Mouse (Mus musculus) ovary, postnatal 36 days (tissue): Measurements from ENCODE around the gene Stra8.
A peak's percentile ranks its signal among the peaks of the same experiment; 100 is the strongest.

Source experiments
- DNase-seq: peaks from one replicate; pipeline ENCODE4 v3.0.0; 2022; ENCODE audit warnings: low spot score, mixed read lengths

Gene Stra8

DNA sequence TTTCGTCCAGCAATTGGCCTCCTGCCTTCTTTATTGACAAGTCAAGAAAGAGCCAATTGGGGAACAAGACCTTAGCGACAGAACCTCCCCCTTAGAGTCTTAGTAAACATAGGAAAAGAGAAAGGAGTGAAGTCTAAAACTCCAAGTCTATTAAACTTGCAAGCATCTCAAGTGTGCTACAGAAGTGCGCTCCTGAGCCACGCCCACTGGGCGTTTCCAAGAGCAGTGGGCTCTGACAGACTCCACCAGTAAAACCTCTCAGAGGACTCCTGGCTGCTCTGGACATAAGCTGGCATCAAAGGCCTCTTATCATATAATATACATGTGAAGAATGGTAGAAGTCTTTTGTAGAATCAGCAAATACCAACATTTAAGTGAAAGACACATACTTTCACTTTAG is 16.5 kb upstream of the Stra8 start:
- no peak for DNase-seq

DNA sequence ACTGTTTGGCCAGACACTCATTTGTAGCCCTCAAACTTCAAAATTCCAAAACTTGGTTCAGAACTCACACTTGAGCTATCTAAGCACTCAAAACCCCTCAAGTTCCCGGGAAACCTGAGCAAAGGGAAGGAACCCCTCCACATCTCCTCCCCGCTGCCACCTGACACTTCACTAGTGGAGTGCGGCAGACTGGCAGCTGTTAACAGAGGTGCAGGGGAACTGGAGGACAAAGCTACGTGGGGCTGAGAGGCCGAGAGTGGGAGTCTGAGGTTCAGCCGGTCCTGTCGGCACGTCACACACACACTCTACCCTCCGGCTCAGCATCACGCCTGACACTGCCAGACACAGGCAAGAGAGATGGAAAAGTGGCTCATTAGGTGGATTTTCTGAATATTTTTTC is 16.1 kb upstream of the Stra8 start:
- DNase-seq: no peak

DNA sequence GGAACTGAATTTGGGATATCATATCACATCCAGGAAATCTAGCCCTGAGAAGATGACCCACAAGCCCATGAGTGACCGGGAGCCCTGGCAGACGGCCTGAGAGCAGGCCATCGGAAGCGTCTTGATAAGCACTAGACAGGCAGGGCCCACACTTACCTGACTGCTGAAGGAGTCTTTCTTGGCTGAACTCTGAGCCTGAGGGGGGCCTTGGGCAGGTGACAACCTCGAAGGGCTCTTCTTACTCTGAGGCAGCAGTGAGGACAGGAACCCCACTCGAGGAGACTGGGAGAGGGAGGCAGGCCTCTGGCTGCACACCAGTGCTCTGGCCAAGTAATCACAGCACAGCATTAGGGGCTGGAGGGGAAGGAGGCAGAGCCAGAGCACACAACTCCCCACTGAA is 15.6 kb upstream of the Stra8 start:
- DNase-seq: no peak

DNA sequence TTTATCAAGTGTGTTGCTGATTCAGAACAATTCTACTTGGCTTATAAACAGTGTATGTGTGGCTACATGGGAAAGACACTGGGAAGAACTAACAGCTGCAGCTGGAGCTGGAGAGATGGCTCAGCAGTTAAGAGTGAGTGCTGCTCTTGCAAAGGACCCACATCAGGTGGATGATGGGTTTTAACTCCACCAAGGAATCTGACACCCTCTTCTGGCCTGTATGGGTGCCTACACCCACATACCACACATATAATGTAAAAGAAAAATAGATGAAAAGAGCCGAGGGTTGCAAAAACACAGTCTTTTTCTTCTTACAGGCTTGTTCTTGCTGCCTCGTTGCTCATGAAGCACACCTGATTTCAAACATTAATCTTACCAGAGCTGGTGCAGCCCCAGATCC is 13.8 kb upstream of the Stra8 start:
- no peak for DNase-seq

DNA sequence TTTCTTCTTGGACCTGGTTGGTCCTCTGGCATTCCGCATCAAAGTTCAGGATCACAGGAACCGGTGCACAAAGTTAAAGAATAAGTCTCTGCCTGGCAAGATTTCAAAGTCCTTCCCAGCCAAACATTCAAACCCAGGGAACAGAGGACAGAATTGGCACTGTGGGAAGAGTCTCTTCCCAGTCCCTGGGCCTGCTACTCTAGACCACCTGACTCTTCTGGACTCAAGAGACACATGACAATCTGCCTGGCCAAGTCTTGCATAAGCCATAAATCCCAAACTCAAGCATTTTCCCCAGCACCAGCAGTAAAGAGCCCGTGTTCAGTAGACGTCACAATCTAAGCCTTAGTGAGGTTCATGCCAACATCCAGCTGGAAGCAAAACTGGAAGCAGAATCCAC is 13.3 kb upstream of the Stra8 start:
- DNase-seq: no peak

DNA sequence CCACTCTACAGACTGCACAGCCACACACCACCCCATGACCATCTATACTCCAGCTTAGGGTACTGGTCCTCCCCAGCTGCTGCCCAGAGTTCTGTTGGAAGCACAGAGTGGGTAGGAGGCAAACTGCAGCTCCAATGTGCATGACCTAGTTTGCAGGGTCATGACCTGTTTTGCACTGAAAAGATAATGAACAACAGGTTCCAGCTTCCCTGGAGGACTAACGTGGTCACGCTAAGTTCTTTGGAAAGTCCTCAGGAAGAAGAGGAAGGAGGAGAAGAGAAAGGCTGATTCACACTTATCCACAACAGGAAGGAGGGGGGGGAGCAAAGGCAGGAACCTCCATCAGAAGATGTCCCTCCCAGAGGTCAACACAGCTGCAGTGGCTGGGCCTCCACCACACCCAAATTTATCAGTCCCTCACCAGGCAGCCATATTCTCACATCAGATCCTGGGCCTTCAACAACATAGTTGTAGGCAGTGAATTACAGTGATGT is 12.8 kb upstream of the Stra8 start:
- no peak for DNase-seq

DNA sequence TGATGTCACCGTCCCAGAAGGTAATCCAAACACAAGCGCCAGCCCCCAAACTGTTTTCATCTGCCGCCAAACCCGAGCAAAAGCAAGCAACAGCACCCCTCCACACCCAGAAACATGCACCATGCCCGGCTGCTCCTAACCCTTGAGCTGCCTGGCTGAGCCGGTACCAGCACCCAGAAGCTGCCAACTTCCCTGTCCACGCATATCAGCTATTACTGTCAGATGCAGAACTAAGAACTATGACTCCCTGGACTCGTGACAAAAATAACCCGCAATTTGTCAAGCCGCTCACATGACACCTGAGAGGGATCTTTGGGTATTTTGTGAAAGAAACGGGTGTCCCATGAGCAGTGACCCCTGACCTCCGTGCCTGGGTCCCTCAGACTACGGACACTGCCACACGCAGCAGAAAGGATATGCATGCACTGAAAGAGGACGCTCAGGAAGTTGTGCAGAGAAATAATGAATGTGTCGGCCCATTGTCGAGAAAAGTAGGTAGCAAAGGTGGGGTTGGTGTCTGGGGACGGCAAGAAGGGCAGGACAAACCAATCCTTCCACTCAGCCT is 12.2 kb upstream of the Stra8 start:
- no peak for DNase-seq

DNA sequence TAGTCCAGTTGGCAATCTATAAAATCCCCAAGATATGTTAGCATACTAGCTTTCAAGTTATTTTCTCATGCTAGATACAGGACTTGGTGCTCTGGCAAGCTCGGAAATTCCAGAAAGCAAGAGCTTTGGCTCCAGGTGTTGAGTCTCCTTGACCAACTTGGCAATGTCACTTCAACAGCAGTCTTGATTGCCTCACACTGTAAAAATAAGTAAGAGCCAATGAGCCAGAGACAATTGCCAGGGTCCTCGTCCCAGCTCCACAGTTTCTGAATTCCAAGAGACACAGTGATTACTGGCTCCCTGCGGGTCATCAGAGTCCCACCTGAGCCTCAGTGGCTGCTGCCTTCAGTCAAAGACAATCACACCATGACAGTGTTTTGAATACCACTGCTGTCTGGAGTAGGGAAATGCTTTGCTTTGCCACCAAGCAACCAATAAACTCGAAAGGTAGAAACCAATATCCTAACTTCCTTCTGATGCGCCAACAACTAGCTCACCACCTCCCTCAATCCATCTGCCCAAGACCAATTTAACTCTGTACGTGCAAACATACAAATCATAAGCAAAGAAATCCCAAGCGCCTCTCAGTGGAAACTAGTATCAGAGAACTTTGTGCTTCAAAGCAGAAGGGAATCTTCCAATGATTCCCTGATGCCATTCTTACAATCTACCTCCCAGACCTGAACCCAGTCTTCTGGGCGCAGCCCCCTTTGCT is 10.2 kb upstream of the Stra8 start:
- no peak for DNase-seq

DNA sequence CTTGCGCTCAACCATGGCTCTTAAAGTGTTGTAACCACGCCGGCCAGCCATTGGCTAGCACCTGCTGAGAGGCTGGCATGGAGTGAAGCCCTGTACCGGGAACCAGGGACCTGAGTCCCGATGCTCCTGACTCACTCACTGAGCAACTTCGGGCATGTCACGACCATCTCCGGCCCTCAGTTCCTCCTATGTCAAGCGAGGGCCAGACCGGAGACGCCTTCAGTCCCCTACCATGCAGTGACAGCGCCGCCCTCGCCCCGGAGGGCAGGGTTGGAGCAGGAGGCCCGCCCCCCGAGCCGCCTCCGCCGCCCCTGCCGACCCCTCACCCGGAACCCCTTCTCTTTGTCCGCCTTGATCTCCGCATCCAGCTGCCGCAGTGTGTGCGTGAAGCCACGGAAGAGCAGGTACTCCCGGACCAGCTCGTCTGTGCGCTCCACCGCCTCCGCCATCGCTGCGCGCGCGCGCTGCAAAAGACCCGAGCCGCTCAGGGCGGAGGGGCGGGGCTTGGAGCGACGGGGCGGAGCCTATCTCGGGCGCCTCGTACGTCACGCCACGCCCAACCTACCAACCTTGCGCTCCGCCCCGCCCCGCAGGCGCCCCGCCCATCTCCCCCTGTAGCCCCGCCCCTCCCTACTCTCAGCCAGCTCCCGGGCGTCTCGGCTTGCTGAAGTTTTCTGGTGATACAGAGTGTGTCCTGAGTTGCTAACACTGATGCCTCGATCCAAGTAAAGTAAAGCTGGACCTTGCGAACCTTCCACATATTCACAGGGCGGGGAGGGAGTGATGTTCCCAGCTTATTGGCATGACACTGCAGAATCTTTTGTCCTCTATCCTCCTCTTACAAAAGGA is 9.4 kb upstream of the Stra8 start, which contains the start of gene Wdr91:
Wdr91 (minus strand) TSS at position 506 of the 849 bp plus-strand sequence.
- peak; percentile 94 for DNase-seq

DNA sequence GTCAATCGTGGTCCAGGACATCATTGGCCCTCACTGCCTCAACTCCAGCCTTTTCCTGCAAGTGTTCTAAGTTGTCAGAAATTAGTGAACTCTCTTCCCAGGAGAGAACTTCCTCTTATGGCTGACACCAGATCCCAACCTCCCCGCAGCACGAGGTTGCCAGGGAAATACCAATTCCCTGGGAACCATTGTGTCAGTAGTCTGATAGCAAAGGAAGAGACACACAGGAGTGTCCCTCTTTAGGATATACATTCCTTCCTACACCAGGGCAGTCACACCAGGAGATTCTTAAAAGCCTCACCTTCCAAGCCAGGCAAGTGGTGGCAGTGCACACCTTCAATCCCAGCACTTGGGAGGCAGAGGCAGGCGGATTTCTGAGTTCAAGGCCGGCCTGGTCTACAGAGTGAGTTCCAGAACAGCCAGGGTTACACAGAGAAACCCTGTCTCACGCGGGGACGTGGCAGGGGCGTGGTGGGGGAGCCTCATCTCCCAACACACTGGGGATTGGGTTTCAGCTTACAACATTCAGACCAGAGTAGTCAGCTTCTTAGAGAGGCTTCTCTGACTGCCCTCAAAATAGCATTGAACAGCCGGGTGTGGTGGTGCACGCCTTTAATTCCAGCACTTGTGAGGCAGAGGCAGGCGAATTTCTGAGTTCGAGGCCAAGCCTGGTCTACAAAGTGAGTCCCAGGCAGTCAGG is 6.5 kb upstream of the Stra8 start:
- no peak for DNase-seq

DNA sequence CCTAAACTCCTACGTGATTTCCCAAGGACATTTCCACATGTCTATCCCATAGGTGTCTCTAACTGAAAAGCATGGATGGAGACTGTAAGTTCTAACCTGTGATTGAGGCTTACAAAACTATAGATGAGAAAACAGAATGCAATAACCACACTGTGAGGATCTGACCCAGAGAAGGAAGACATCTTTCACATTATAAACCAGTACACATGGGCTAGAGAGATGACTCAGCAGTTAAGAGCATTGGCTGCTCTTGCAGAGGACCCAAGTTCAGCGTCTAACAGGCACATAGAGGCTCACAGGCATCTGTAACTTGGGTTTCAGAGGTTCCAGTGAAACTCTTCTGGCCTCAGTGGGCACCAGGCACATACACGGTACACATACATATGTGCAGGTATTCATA is 5.5 kb upstream of the Stra8 start:
- no peak for DNase-seq

DNA sequence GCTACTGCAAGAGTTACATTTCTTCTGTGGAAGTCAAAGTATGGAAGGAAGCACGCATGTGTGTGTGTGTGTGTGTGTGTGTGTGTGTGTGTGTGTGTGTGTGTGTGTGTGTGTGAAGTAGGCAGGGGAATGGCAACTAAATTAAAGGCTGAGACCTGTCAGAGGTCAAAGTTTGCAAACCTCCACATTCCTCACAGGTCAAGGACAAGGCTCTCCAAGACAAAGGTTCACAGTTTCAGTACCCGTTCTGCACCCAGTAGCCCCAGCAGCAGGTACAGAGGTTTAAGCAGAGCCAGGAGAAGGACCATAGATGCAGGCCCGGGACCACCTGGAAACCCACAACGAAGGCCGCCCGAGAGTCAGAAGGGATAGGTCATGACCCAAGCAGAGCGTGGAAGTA is 817 bp upstream of the Stra8 start:
- no peak for DNase-seq

DNA sequence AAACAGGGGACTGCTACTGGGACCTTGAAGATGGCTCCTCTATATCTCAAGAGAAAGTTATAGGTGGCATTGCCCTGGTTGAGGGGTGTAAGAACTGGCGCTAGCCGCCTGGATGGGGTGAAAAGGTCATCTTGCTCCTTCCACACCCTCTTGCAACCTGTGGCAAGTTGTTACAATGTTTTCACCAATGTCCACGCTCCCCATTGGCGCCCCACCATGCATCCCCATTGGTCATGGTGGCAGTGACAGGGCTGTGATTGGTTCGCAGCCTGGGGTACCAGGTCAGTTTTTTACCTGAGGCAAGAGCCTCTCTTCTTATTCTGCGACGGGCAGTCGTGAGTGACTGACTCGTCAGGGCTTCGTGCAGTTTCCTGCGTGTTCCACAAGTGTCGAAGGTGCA is 668 bp downstream of the Stra8 start:
- DNase-seq: no peak

DNA sequence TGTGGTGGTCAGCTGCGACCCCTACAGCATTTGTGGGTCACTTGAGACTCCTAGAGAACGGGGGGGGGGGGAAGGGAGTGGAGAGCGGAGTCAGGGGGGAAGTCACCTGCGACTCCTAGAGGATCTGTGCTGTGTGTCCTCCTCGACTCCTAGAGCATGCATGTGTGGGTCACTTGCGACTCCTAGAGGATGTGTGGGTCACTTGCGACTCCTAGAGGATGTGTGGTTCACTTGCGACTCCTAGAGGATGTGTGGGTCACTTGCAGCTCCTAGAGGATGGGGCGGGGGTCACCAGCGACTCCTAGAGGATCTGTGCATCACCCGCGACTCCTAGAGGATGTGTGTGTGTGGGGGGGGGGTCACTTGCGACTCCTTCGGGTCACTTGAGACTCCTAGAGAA is 2.0 kb downstream of the Stra8 start:
- DNase-seq: peak; percentile 43

DNA sequence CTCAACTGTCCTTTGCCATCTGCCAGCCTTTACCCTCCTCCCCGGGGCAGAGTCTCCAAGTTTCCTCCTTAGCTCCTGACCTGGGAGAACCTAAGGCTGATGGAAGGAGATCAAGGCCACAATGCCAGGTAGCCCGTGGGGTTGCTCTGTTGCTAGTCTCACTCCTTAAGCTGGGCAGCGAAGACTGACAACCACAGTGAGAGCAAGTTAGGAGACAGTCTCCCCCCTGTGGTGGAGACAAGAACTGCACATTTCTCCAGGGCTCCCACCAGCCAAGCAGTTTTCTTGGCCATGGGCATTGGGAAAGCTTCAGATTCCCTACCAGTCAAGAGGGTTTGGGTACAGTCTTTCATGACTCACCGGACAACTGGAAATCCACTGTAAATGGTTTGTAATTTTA is 7.2 kb downstream of the Stra8 start:
- peak; percentile 58 for DNase-seq

DNA sequence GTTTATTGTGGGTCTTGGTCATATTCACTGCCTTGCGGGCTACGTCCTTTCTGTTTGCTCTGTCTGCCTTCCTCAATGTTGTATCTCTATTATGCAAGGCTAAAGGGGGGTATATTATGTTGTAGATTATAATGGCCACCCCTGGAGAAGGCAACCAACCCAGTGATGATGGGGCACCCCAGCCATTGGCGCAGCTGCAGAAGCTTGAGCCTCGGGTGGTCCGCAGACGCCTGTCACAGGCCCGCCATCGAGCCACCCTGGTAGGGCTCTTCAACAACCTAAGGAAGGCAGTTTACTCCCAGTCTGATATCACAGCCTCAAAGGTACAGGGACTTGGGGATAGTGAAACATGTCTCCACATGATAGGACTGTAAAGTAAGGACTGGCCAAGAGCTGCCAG is 7.6 kb downstream of the Stra8 start:
- DNase-seq: no peak

DNA sequence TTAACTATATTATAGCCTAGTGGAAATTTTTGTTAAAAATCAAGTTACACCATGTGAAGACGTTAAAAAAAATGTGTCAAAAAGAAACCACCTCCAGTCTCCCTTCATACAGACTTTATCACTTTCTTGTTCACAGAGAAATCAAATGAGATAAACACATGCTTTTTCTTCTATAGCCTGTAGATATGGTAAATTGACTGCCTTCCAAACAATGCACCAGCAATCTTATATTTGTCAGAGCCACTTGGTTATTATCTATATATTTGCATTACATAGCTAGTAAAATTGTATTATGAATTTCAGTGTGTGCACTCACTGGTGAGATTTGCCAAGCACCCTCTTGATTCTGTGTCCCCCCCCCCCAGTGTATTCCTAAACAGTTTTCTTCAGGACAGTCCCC is 12.7 kb downstream of the Stra8 start:
- DNase-seq: no peak

DNA sequence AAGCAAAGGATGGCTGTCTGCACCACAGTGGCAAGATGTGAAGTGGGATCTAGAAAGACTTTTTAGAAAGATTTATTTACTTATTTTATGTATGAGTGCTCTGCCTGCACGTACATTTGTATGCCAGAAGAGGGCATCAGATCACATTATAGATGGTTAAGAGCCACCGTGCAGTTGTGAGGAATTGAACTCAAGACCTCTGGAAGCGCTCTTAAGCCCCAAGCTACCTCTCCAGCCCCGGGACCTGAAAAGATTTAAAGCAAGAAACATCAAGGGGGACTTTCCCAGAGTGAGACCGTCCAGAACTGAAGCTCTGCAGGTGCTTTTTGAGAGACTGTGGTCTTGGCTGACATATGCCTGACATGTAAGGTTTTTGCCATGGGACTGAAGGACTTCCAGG is 16.8 kb downstream of the Stra8 start:
- no peak for DNase-seq

DNA sequence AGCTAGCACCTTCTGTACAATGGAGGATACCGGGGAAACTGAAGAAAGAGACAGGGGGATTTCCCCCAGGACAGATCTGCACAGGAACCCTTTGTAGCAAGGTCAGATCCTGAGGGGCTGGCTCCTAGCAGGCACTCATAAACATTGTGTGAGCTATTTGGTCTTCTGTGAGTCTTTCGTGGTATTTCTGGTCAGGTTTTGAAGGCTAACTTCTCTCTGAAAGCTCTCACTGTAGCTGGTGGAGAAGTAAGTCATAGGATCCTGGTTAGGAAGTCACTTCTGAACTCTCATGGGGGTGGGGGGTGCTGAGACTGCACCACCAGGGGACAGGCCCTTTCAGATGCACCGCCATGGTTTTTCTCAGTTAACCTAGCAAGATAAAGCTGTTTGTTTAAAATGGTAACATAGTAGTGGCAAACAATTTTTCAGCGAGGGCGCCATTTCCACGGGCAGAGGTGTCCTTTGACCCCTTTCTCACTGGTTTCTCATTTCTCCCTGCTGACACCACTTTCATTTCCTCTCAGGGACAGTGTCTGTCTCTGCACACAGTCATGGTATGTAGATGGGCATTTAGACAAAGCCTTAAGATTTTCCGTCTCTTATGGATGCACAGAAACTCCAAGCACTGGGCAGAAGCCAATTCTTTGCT is 18.4 kb downstream of the Stra8 start:
- no peak for DNase-seq

DNA sequence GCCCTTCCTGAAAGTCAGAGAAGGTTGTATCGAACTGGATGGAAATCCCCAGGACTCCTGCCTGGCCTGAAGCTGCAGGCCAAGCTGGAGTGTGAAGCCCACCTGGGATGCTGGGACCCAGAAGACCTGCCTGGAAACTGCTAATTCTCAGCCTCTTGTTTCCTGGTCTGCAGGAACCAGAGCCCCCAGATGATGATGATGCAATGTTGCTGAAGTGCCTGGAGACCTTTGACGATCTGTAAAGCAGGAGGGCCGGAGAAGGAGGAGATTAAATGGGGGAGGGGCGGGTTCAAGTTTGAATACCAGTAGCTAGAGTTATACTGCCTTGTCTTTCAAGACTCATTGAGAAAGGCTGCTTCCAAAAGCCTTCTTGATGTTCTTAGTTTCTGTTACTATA is 19.0 kb downstream of the Stra8 start:
- DNase-seq: no peak

DNA sequence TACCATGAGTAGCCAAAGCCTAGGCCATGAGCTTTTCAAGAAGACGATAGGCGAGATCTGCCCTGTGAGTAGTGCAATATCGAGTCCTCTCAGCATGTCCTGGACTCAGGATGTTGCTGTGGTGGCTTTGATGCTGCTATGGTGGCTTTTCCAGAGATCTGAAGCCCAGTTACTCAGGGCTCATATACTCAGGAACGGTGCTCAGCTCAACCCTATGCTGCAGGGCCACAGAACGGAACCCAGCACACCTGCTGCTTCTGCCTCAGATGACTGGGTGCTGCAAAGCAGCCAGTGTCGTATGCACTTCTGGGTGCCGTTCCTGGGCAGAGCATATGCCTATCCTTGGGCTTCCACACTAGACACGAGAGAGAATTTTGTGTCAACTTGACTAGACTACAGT is 19.5 kb downstream of the Stra8 start:
- no peak for DNase-seq

DNA sequence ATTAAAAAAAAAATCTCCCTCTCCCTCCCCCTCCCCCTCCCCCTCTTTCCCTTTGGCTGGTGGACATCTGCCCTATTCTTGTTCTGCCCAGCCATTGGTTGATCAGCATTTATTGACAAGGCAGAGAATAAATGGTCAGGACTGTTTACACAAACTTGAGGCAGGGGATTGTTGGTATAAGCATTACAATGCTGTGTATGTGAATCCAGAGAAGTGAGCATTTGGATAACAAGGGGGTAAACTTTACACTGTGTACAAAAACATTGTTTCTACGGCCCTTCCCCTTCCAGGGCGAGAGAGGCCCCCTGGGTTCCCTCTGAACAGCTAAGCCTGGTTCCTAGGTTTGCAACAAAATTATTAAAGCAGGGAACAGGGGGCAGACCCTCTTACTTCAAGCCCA is 21.5 kb downstream of the Stra8 start:
- DNase-seq: no peak
